Mouse (Mus musculus): Measurements from ENCODE around the gene Lbx2.

Lbx2 gene

GRCm38 (mm10) chr6:83131469-83132034 lies 45.4 kb downstream of the Lbx2 start:
- in situ Hi-C loops (cut with MboI, MseI): no loop called here

- in situ Hi-C loops (cut with MboI, MseI): no loop called here
These were observed 46.2 kb downstream of the Lbx2 start for GRCm38 (mm10) chr6:83132176-83132919.

DNA sequence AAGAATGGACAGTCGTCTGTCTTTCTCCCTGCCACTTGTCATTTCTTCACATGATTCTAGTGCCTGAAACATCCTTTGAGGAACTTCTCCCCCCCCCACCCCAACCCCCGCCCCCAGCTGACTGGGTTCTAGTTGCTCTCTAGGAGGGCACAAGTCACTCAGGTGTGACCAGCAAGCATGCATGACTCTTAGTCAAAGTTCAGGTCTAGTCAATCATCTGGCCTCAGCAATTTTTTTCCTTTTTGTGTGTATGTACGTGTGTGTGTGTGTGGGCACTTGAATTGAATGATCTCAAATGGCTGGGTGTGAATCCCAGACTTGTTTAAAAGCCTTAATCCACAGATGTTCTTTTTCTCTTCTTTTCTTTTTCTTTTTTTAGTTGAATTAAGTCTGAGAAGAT lies 48.1 kb downstream of the Lbx2 start:
- in situ Hi-C loops (cut with MboI, MseI): no loop called here

DNA sequence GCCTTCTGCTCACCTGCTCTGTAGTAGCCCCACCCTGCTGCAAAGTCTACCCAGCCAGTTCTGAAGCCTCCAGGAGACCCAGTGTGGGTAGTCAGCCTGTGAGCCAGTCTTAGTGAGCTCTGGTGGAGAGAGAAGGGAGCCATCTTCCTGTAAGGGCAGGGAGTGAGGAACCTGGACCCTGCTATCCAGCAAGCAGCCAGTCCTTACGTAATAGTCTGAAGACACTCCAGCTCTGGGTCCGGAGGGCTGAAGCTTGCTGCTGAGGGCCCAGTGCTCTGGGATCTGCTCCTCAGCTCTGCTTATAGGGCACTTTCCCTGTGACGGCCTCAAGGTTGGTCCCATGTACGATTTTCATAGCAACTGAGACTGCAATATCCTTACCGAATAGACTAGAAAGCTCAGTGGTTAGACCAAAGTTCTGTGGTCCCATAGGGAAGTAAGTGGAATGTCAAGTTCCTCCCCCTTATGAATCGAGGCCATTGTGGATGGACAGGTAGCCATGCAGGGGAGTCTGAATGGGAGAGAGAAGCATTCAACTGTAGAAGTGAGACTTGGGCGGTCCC lies 48.9 kb downstream of the Lbx2 start, which contains the start of gene Rtkn:
Rtkn (plus strand) TSS at position 513 of the 563 bp plus-strand sequence.
- in situ Hi-C loops (cut with MboI, MseI): no loop called here

DNA sequence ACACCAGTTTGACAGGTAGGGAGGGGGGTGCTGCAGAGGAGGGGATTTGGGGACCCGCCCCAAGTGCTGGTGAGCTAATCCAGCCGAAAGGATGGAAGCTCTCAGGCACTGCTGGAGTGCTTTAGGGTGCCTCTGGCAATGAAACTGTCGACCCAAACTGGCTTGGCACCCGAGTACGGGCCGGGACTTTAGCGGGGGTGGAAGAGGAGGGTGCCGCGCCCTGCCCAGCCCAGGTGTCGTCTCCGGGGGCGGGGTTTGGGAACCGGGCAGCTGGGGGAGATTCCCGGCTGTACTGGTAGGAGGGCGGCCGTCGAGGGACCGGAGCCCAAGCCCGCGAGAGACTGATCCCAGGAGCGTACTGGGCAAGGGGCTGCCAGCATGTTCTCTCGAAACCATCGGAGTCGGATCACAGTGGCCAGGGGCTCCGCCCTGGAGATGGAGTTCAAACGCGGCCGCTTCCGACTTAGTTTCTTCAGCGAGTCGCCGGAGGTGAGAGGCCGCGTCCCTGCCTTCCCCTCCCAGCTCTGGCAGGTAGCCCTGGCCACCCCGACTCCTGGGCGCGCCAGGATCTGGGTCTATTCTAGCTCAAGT lies 49.5 kb downstream of the Lbx2 start:
- in situ Hi-C loops (cut with MboI, MseI): no loop called here

DNA sequence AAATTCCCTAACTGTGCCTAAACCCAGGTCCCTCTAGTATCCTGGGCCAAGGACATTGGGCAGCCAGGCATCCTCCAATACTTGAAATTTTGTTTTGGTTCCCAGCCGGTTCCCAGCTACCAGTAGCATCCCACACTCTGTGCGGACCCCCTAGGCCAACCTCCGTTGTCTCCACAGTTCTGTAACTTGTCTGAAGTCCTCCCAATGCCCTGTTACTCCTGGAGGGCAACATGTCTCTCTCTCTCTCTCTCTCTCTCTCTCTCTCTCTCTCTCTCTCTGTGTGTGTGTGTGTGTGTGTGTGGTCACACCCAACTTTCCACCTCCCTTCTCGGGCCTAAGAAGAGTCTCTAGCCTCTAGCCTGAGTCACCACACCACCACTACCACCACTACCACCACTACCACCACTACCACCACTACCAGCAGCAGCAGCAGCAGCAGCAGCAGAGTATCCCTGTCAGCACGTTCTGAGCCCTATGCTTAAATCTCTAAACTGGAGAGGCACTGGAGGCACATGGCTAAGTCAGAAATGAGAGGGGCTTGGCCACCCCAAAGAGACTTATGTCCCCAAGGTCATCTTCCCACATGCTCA lies 50.2 kb downstream of the Lbx2 start:
- in situ Hi-C loops (cut with MboI, MseI): no loop called here

GRCm38 (mm10) chr6:83136881-83137575 lies 50.9 kb downstream of the Lbx2 start:
- in situ Hi-C loops (cut with MboI, MseI): no loop called here

DNA sequence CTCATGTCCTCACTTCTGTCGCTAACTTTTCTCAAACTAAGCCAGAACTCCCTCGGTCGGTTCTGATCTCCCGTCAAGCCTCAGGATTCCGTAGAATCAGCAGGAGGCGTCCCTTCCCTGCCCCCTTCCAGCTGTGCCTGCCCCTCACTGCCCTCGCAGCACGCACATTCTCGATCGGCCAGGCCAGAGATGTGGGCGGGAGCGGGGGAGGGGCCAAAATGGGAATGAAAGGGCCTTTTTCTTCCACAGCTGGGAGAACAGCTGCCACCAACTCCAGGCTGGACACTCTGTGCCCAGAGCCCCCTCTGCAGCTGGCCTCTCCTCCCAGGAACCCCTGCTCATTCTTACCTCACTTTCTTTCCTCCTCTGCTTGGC lies 51.4 kb downstream of the Lbx2 start:
- in situ Hi-C loops (cut with MboI, MseI): no loop called here
